Mouse (Mus musculus) kidney, adult 2 months (tissue): Measurements from ENCODE around the gene Prr36. TPM values are rescaled to one million over a fixed set of nuclear protein-coding genes. Genes with fewer than 3 reads are reported as not detected.

ENCODE experiments used
- DNase-seq: peaks from one replicate; pipeline ENCODE4 v3.0.0; 2021
- H3K27ac ChIP-seq: fragments of 200-500 bp; 2 replicates; pipeline ENCODE4 v1.5.1; 2012; ENCODE audit warnings: low read depth, low read length, control low read depth, inconsistent platforms; ENCODE audit not compliant: insufficient read depth
- H3K27me3 ChIP-seq: fragments of 200-500 bp; replicated peaks from 2 replicates; pipeline ENCODE4 v1.6.1; 2012; ENCODE audit warnings: mild to moderate bottlenecking, moderate library complexity, low read length, inconsistent platforms; ENCODE audit not compliant: control insufficient read depth, insufficient read depth
- H3K36me3 ChIP-seq: fragments of 200-500 bp; 2 replicates; pipeline ENCODE4 v1.6.1; 2012; ENCODE audit warnings: mild to moderate bottlenecking, moderate library complexity, low read length, inconsistent platforms; ENCODE audit not compliant: control insufficient read depth, insufficient read depth
- H3K4me1 ChIP-seq: fragments of 200-500 bp; 2 replicates; pipeline ENCODE4 v1.6.1; 2011; ENCODE audit warnings: low read length; ENCODE audit not compliant: control insufficient read depth, insufficient read depth
- H3K4me3 ChIP-seq: fragments of 200-500 bp; 2 replicates; pipeline ENCODE4 v1.5.1; 2011; ENCODE audit warnings: mild to moderate bottlenecking, low read depth, low read length, control low read depth; ENCODE audit not compliant: insufficient read depth
- CTCF ChIP-seq: fragments of 200-500 bp; conservative IDR thresholded peaks from 2 replicates; pipeline ENCODE4 v1.5.1; 2011; ENCODE audit warnings: low read depth, mild to moderate bottlenecking, control low read depth, low read length, moderate library complexity, mixed read lengths; ENCODE audit not compliant: insufficient read depth, insufficient read length
- POLR2A ChIP-seq: fragments of 200-500 bp; IDR thresholded peaks from one replicate; pipeline ENCODE4 v1.6.1; 2011; ENCODE audit warnings: low read depth, low read length, control low read depth
- WGBS: fragments of 180-500 bp; shearing (Covaris S2); methylation state at CpG from one replicate; pipeline ENCODE4 v1.1.7; 2018; 5-methylcytosine and 5-hydroxymethylcytosine counted together
- polyA plus RNA-seq: library from polyadenylated mRNA; depleted of rRNA; stranded (reverse); fragments of >200 nt; gene quantifications from 2 replicates; pipeline ENCODE4 v1.2.3, GENCODE M21; 2012

Prr36 gene
- polyA plus RNA-seq, 1 experiment: 0.17 TPM

DNA sequence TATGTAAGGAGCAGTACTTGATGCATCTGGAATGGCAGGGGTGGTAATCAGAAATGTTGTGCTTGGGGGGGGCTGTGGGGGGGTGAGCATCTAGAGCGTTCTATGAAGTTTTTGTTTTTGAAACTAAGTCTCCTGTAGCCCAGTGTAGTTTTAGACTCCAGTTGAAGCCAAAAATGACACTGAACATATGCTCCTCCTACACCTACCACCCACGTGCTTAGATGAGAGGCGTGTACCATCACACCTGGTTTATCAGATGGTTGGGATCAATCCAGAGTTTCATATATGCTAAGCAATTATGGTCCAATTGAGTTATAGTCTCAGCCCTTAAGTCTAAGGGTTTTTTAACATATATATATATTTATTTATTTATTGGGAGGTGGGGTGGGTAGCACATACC lies 2.4 kb upstream of the Prr36 start:
- Histone ChIP-seq H3K36me3 (no peaks in the 10 kb centered on the region), H3K27me3 (peaks cover 4% of the 10 kb centered on the region), H3K4me3 (no peak overlapping the region), H3K27ac (no peak overlapping the region), H3K4me1 (peaks cover under 1% of the 10 kb centered on the region; the same call in 1 of the 2 replicates)
- WGBS: 84% methylated on average over 3 of the region's 3 CpGs
- no peak for TF ChIP-seq POLR2A
- DNase-seq: no peak

- Histone ChIP-seq H3K36me3 (no peaks in the 10 kb centered on the region), H3K4me3 (no peak overlapping the region), H3K27ac (no peak overlapping the region), H3K4me1 (peaks cover 4% of the 10 kb centered on the region; the same call in 1 of the 2 replicates), H3K27me3 (peaks cover 4% of the 10 kb centered on the region)
- no peak for DNase-seq
- WGBS: 20% methylated on average over 18 of the region's 18 CpGs
- no peak for TF ChIP-seq CTCF
- no peak for TF ChIP-seq POLR2A
Measured at GRCm38 (mm10) chr8:4216296-4216695, 963 bp downstream of the Prr36 start.

- TF ChIP-seq CTCF: no peak
- TF ChIP-seq POLR2A: no peak
- Histone ChIP-seq H3K4me3 (peak overlapping the region; percentile 27), H3K27me3 (peaks cover 4% of the 10 kb centered on the region), H3K36me3 (no peaks in the 10 kb centered on the region), H3K4me1 (peaks cover 4% of the 10 kb centered on the region; the same call in 1 of the 2 replicates), H3K27ac (no peak overlapping the region)
- peak; percentile 34 for DNase-seq
- 22% methylated on average over 33 of the region's 33 CpGs for WGBS
Measured at GRCm38 (mm10) chr8:4214006-4214980, 3.0 kb downstream of the Prr36 start.

DNA sequence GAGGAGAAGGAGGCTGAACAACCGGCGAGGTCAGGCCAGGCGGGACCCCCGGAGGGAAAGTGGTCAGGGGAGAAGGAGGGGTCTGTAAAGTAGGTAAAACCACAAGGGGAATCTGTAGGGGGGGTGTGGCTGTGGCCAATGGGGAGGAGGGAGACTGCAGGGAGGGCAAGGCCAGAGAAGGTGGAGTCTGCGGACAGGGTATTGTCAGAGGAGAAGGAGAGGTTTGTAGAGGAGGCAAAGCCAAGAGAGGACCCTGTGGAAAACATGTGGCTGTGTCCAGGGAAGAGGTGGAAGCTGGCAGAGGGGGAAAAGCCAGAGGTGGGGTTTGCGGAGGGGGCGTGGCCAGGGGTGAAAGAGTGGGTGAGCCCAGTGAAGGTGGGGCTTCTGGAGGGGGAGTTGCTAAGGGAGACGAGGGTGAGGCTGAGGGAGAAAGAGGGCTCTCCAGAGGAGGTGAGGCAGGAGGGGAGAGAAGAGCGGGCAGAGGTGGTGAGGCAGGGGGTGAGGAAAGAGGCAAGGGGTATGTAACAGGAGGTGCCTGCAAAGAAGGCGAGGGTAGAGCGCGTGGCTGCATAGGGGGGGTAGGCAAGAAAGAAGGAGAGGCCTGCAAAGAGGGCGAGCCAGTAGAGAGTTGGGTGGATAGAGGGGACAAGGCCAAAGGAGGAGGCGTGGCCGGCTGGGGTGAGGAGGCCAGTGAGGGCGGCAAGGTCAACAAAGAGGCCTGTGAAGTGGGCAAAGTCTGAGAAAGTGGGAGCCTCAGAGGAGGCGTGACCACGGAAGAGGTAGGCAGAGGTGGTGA lies 3.9 kb downstream of the Prr36 start:
- peaks cover 4% of the 10 kb centered on the region; the same call in 1 of the 2 replicates for H3K4me1 ChIP-seq
- 10% methylated on average over 18 of the region's 18 CpGs for WGBS
- DNase-seq: peak; percentile 43
- TF ChIP-seq CTCF (no peak), POLR2A (no peak)
- H3K27ac ChIP-seq: no peak overlapping the region
- H3K36me3 ChIP-seq: no peaks in the 10 kb centered on the region
- peak overlapping the region; percentile 27 for H3K4me3 ChIP-seq
- H3K27me3 ChIP-seq: peaks cover 4% of the 10 kb centered on the region

DNA sequence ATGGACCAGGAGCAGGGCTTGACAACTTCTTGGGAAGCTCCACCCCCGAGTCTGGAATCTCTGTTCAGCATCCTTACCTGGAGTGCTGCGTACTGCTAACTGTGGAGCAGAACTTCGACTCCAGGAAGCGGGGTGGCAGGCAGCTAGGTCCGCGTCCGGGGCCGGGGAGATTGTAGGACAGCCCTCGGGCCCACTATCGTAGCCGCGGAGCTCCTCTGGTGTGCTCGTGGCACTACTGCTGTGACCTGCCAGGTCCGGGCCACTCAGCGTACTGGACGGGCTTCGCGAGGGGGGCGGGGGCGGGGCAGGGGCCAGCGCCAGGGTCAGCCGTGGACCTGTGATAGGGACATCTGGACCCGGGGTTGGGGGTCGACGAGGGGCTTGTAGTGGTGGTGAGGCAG lies 4.5 kb downstream of the Prr36 start:
- DNase-seq: no peak
- H3K27ac ChIP-seq: no peak overlapping the region
- peaks cover 4% of the 10 kb centered on the region; the same call in 1 of the 2 replicates for H3K4me1 ChIP-seq
- peaks cover 4% of the 10 kb centered on the region for H3K27me3 ChIP-seq
- H3K4me3 ChIP-seq: peak overlapping the region; percentile 8; the same call in 1 of the 2 replicates
- WGBS: 1% methylated on average over 25 of the region's 25 CpGs
- TF ChIP-seq CTCF (no peak), POLR2A (no peak)
- no peaks in the 10 kb centered on the region for H3K36me3 ChIP-seq

DNA sequence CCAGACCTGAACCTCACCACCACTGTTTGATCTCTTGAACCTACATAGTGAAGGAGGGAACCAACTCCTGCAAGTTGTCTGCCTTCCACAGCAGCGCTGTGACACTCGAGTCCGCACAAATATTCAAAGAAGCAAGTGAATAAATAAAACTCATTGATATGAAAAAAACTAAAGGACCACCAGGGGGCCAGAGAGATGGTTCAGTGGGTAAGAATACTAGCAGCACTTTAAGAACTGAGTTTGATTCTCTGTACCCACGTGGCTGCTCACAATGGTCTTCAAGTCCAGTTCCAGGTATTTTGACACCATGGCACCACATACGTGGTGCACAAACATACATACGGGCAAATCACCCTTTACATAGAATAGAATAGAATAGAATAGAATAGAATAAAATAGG lies 6.2 kb downstream of the Prr36 start:
- no peaks in the 10 kb centered on the region for H3K36me3 ChIP-seq
- H3K4me3 ChIP-seq: no peak overlapping the region
- no peak for DNase-seq
- peaks cover 4% of the 10 kb centered on the region; the same call in 1 of the 2 replicates for H3K4me1 ChIP-seq
- WGBS: 73% methylated on average over 6 of the region's 6 CpGs
- no peaks in the 10 kb centered on the region; the same call in 1 of the 2 replicates for H3K27me3 ChIP-seq
- no peak overlapping the region for H3K27ac ChIP-seq
- TF ChIP-seq CTCF: no peak
- no peak for TF ChIP-seq POLR2A

GRCm38 (mm10) chr8:4207016-4207350 lies 10.3 kb downstream of the Prr36 start:
- 86% methylated on average over 2 of the region's 2 CpGs for WGBS
- TF ChIP-seq POLR2A: no peak
- no peak for TF ChIP-seq CTCF
- DNase-seq: no peak
- no peaks in the 10 kb centered on the region for H3K27me3 ChIP-seq
- no peak overlapping the region for H3K27ac ChIP-seq
- no peaks in the 10 kb centered on the region for H3K36me3 ChIP-seq
- no peak overlapping the region for H3K4me3 ChIP-seq
- no peaks in the 10 kb centered on the region for H3K4me1 ChIP-seq
